Mouse (Mus musculus) right cerebral cortex, adult 18-20 months (tissue): ENCODE results near the gene Ttll3.

Source experiments
- DNase-seq: peaks from one replicate; pipeline ENCODE4 v3.0.0; 2022; ENCODE audit warnings: mixed read lengths

Ttll3 gene

DNA sequence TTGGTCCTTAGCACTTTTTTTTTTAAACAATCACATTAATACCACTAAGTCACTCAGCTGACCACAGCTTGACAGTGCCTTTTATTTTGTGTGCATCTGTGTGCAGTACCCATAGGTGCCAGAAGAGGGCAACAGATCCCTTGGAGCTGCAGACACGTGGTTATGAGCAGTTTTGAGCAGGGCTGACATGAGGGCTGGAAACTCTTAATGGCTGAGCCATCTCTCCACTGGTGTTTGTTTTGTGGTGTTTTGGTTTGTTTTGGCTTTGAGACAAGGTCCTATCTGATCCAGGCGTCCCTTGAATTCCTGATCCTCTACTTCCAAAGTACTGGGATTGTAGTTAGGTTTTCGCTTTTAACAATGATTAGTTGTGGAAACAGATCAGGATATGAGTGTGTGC is 38.3 kb downstream of the Ttll3 start:
- DNase-seq: no peak

DNA sequence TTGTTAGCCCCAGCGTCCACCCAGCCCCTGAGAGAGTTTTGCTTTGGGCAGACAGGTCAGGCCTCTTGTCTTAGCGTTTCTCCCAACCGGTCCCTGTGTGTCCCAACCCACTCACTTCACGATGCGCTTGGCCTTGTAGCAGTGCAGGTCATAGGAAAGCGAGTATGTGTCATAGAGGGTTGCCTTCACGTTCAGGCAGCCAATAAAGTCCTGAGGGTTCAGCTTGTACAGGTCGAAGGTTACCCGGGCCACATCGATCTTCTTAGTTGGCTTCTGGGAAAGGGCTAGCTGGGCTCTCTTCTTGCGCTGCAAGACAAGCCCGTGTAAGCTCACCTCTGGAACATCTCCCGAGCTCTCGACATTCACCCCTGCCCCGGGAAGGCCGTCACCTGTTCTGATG is 38.9 kb downstream of the Ttll3 start:
- DNase-seq: no peak

DNA sequence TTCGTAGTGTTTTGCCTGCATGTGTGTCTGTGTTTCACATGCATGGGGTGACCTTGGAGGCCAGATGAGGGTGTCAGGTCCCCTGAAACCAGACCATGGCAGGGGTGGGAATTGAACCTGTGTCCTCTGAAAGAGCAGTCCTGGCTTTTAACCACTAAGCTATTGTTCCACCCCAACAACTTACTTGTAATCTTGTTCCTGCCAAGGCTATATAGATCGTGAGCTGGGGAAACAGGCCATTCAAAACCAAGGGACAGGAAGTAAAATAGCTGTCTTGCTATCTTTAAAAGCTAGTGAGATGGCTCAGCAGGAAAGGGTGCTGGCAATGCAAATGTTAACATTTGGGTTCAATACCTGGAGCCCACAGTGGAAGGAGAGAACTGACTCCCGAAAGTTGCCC is 40.9 kb downstream of the Ttll3 start:
- DNase-seq: no peak

DNA sequence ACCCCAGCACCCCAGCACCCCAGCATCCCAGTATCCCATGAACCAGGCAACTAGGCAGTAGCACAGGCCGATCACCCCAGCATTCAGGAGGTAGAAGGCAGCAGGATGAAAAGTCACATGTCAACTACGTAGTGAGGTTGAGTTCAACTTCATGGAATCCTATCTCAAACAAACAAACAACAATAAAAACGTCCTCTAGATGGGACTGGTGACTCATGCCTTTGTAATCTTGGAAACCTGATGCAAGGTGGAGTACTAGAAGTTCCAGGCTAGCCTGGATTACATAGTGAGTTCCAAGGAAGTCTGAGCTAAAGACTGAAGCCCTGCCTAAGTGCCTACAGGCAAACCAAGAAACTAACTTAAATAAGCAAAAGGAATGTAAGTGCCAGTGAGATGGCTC is 41.8 kb downstream of the Ttll3 start:
- DNase-seq: no peak

DNA sequence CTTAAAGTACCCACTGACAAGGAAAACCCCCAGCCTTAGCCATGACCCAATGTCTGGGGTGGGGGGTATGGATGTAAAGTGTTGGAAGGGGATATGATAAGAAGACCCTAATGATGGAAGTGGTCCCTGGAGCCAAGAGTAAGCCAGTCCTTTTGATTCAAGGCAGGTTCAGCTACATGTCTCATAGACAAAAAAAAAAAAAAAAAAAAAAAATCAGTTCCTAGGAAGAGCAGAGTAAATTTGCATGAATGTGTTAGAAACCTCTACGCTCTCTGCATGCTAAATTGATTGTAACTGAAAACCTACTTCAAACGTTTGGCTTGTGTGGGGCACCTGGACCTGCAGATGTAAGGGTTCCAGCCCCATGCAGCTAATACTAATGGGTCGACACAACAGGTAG is 42.7 kb downstream of the Ttll3 start:
- no peak for DNase-seq

DNA sequence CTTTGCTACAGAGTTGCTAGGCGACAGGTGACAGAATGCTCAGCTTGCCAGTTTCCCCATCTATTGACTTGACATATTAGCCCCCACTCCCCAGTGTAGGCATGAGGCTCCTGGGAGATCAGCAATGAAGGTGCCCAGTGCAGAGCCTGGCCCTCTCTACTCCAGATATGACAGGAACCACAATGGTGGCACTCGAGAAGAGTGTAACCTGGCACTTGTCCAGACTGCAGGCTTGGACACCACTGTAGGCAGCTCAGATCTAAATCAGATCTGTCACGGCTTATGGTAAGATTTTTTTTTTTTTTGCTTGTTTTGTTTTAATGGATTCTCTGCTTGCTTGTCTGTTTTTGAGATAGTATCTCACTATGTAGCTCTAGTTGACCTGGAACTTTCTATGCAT is 44.6 kb downstream of the Ttll3 start:
- no peak for DNase-seq

DNA sequence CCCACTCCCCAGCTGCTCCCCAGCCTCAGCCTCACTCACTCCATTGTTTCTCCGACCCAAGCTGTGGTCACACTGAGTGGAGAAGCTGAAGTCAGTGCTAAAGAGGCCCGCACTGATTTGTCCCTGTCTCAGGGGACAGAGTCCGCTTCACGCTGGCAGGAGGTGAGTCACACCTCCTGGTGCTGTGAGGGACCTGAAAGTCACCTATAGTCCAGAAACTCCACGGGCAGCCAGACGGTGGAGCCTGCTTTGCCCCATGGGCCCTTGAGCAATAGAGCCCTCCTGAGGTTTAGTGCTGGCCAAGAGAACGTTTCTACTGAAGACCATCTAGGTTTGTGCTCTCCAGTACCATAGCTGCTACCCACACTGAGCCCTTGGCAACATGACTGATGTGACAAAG is 45.6 kb downstream of the Ttll3 start:
- DNase-seq: no peak

DNA sequence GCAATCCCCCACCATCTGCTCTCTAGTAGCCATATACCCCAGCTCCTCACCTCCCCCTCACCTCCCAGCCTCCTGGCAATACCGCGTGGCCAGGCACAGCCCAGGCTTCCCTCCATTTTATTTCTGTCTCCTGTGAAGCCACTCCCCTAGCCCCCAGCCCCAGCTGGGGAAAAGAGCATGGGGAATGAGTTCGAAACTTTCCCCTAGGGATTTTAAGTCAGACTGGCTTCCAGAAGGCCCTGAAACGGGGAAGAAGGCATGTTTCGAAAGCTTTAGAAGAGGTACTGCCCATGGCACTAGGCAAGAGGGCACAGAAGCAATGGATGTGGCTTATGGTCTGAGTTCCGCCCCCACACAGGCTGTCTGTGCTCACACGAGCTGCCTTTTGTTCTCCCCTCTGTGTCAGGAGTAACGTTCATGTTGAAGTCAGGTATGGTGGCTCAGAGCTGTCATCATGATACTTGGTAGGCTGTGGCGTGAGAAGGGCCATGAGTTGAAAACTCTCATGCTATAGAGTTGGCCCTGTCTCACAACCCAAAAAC is 46.7 kb downstream of the Ttll3 start, which contains the start of gene Cidec:
Cidec (minus strand) TSS at position 97 of the 542 bp plus-strand sequence.
- no peak for DNase-seq

DNA sequence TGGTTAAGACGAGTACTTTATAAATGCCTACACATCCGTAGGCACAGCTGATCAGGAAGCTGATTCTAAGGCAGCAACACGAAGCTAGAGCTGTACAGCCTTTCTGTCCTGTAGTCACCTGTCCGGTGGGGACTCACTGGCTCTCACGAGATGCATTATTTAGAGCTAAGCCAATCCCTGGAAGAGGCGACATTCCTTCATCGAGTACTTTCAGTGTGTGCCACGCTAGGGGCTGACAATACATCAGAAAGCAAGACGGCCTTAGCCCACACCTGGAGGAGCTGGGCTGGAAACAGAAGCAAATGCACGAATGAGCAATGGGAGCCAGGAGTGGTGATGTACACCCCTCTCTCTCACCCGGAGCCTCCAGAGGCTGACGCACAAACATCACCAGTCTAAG is 48.1 kb downstream of the Ttll3 start:
- DNase-seq: no peak

DNA sequence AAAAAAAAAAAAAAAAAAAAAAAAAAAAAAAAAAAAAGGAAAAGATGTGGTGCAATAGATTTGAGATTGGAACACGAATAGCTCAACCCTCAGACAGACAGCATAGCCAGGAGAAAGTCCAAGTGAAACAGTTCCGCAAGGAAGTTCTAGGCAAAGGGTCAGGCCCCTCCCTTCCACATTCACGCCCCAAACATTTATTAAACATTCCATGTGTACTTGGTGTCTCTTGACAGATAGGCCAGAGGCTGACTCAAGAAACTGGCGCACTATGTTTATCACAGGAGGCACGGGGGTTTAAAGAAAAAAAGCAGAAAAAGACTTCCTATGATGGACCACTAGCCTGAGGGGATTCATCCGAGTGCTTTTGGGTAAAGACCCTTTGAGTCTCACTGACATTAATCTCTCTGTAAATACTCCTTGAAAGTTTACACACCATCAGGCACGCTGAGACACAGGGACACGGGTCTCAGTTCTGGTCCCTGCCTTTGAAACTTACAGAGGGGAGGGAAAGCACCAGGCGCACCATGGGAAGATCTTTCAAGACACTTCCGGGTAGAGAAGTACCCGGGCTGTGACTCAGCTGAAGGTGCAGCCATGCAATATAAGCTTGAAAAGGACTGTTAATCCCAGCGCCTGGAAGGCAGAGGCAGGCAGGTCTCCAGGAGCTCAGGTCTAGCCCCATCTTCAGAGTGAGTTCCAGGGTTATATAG is 49.8 kb downstream of the Ttll3 start:
- DNase-seq: no peak

DNA sequence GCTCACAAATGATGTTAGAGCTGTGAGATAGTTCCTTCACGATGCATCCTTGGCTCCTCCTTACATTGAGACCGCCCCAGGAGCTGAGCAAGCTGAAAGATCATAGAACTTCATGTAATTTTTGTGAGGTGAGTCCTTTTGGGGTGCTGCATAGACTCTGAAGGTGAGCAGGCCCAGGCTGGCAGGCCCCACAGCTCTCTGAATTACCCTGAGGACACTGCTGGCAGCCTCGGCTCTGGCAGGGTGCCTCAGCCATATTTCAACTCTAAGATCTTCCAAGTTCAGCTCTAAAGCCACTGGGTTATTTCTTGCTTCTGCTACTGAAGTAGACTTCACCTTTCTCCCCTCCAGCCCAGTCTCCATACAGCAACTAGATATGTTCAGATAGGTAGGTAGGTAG is 51.6 kb downstream of the Ttll3 start:
- DNase-seq: no peak

DNA sequence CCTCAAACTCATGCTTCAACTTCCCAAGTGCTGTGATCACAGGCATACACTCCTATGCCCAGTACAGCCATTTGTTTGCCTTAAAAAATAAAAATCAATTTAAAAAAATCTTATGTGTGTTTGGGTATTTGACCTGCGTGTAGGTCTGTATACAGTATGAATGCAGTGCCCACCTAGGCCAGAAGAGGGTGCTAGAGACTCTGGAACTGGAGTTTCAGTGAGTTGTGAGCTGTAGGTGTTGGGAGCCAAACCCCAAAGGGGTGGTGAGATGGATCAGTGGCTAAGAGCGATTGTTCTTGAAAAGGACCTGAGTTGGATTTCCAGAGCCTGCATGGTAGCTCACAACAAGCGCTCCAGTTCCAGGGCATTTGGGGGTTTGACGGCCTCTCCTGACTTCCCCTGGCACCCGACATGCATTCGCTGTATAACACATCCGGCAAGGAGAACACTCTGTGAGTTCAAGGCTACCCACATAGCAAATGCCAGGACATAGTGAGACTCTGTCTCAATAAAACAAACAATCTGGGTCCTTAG is 52.2 kb downstream of the Ttll3 start:
- no peak for DNase-seq

DNA sequence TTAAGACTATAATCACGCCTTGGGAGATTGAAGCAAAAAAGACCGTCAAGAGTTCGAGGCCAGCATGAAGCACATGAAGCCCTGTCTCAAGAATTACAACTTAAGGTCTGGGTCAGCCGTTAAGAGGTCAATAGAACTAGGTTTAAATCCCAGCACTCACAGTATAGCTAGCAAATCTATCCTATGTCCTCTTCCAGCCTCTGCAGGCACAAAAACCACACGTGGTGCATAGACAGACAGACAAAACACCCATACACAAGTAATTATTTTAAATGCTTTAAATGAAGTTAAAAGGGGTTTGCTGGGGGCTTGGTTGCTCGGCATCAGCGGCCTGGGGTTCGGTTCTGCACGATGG is 53.0 kb downstream of the Ttll3 start:
- no peak for DNase-seq

DNA sequence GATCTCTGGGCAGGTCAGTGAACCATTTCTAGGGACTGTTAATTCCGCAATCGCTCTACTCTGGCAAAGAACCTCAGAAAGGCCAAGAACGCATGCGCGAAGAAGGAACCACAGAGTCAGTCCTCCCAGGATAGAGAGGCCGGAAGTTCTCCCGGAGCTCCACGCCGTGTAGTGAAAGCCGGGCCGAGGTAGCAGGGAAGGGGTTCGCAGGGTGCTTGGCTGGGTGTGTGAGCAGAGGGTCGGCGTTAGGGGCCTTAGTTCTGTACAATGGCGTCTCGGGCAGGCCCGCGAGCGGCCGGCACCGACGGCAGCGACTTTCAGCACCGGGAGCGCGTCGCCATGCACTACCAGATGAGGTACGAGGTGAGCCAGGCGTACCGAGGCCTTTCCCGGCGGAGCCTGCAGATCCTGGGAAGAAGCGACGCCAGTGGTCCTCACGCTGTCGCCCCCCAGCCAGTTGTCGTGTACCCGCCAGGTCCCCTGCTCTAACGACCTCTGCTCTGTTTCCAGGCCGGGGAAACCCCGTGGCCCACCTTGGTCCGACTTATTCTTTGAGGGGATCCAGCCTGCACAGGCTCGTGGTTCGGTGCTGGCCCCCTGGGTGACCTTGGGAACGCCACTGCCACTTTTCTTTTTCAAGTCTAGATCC is 53.5 kb downstream of the Ttll3 start, which contains the start of gene Jagn1:
Jagn1 (plus strand) TSS at position 128 of the 649 bp plus-strand sequence.
- peak; percentile 92 for DNase-seq

DNA sequence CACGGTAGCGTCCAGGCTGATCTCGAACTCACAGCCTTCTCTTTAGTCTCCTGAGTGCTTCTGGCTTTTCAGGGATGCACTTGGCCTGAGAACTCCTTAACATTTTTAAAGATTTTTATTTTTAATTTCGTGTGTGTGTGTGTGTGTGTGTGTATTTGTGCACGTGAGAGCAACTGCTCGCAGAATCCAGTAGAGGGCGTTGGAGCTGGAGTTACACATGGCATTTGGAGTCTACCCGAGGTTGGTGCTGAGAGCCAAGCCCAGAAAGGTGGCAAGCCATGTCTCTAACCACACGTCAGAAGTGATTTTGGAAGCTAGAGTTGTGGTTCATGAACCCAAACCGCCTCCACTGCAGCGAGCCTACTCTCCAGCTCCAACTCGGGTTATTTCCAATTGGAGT is 54.0 kb downstream of the Ttll3 start:
- no peak for DNase-seq

DNA sequence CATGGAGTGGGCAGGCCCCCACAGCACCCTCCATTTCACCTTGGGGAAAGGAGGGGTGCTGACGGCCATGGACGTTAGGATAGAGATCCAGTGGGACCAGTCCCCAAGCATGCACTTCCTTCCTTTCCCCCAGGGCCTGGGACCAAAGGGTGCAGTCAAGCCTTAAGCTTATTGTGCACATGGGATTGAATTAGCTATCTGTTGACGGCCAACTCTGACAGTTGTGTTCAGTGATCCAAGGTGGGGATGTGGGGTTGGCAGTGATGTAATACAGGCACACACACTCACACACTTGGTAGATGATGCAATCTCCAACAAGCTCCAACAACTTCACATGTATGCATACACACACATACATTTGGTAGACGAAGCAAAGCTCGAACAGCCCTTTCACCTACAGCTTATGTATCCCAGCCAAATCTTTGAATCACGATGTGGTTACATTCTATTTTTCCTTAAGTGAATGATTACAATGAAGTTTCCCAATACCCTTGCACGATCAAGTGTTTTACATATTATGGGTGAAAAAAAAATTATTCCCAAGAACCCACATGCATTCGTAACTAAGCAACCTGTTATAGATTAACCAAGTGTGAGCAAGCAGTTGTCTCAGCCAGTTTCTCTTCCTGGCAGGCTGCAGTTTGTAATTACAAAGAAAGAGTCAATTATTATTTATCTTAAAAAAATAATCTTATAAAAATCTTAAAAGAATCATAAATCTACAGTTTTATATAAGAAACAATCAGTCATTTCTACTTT is 55.3 kb downstream of the Ttll3 start:
- no peak for DNase-seq

DNA sequence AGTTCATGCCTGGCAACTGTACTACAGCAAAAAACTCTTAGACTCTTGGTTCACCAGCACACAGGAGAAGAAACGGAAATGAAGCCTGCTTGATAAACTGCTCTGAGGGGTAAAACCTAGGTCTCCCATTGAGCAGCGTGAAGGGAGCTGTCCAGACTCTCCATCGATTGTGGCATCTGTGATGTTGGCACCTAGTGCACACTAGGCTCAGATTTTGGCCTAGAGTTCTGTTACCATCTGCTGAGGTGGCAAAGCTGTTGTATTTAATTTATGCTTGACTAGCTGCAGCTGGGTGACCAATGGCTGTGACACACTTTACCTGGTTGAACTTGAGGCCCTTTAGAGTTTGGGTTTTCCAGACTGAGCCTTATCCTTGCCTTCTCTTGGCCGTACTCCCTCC is 58.6 kb downstream of the Ttll3 start:
- no peak for DNase-seq

DNA sequence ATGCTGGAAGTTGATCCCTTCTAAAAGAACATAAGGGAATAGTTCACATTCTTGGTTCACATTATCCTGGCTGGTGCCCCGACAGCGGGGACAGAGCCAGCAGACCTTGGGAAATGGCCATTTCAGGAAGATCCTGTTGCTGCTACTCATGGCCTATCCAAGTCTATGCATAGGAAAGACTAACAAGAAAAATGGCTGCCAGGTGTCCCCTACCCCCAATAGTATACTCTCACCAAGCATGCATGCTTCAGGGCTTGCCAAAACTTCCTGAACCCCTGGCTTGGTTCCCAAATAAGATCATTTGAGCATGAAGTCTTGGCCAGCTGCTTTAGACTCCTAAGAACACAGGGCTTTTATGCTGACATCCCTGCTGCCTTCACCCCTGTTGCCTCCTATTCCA is 62.8 kb downstream of the Ttll3 start:
- no peak for DNase-seq

DNA sequence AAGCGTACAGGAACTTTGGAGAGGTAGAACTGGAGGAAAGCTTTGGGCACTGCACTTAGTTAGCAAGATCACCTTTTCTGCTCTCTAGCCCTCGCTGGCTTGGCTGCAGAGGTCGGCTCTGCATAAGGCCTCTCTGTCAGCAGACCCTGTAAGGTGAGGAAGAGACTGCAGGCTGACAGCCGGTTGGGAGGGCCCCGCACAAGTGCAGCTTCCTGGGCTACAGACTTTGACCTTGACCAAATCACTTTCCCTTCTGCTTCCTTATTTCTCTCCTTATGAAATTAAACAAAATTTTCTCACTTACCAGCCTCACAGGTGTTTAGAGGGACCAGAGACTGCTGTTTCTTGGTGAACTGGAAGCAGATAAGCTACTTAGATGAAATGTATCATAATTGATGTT is 65.9 kb downstream of the Ttll3 start:
- no peak for DNase-seq

DNA sequence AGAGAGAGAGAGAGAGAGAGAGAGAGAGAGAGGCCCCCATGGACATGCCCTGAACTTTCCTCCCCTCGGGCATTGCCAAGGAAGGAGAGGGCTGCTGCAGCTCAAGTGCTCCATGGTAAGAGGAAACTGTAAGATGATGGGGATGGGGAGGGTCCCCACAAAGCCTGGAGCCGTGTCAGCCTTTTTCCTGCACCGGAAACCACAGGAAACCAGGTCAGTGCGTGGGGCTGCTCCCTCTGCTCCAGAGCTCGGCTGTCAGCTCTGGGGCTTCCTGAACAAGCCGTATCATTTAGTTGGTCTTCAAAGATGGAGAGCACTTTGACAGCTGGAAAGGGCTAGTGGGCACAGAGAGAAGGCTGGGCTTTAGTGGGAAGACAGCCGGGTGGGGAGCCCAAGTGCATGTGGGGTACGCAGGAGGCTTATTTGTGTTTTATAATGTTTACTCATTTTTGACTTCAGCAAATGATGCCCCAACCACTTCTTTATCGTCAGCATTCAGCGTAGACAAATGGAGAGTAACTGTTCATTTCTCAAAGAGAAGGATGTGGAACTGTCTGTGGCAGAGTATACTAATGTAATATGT is 69.0 kb downstream of the Ttll3 start, which contains the start of gene Il17re:
Il17re (plus strand) TSS at position 533 of the 583 bp plus-strand sequence.
- DNase-seq: no peak

DNA sequence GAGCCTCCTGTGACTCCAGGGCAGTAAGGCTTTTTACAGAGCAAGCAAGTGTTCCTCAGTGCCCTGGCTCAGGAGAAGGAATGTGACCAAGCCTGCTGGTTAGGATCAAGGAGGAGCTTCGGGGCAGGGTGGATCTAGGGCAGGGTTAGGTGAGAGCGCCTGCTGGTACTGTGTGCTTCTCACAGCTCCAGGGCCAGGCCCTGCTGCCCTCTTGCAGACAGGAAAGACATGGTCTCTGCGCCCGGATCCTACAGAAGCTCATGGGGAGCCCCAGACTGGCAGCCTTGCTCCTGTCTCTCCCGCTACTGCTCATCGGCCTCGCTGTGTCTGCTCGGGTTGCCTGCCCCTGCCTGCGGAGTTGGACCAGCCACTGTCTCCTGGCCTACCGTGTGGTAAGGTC is 69.6 kb downstream of the Ttll3 start:
- no peak for DNase-seq

DNA sequence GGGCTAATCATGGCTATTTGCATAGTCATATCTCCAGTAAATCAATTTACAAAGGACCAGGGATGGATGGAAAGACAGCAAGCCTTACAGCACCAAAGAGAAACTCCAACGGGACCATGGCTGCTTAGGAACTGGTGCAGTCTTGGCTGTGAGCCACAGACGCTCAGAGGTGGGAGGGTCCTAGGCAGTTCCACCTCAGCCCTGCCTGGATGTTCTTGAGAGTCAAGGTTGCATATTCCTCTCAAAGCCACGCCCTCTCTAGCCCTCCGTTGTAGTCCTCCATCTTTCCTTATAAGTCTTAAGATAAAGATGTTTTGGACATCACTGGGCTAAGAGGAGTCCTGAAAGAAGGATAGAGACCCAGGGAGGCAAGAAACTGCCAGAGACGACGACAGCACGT is 75.0 kb downstream of the Ttll3 start:
- DNase-seq: no peak
